Mouse (Mus musculus) erythroblast, embryonic 14.5 days (primary cell): ENCODE results near the gene Slc22a20. TPM values are rescaled to one million over a fixed set of nuclear protein-coding genes. Genes with fewer than 3 reads are reported as not detected.

Experiments
- H3K27me3 ChIP-seq: 2 replicates; pipeline ENCODE4 v1.6.1; 2012; ENCODE audit warnings: inconsistent platforms; ENCODE audit not compliant: control insufficient read depth
- H3K36me3 ChIP-seq: 2 replicates; pipeline ENCODE4 v1.6.1; 2012; ENCODE audit warnings: mild to moderate bottlenecking, inconsistent platforms; ENCODE audit not compliant: control insufficient read depth
- H3K4me1 ChIP-seq: 2 replicates; pipeline ENCODE4 v1.6.1; 2012; ENCODE audit warnings: inconsistent platforms; ENCODE audit not compliant: control insufficient read depth
- H3K4me3 ChIP-seq: replicated peaks from 2 replicates; pipeline ENCODE3; 2012; ENCODE audit warnings: moderate library complexity, mild to moderate bottlenecking, inconsistent platforms
- H3K9me3 ChIP-seq: 2 replicates; pipeline ENCODE4 v1.6.1; 2012; ENCODE audit warnings: low read length, inconsistent platforms, mixed read lengths; ENCODE audit not compliant: control insufficient read depth
- GATA1 ChIP-seq: IDR thresholded peaks from 2 replicates; pipeline ENCODE4 v1.6.1; 2012; ENCODE audit warnings: low read length, inconsistent platforms, mixed read lengths
- TAL1 ChIP-seq: IDR thresholded peaks from 3 replicates; pipeline ENCODE4 v1.6.1; 2012; ENCODE audit warnings: low read length, inconsistent platforms, mixed read lengths
- polyA plus RNA-seq: library from polyadenylated mRNA; stranded (reverse); fragments of >175 nt; gene quantifications from 2 replicates; pipeline ENCODE4 v1.2.3, GENCODE M21; 2012

The Slc22a20 gene
- polyA plus RNA-seq, 1 experiment, result not detected

DNA sequence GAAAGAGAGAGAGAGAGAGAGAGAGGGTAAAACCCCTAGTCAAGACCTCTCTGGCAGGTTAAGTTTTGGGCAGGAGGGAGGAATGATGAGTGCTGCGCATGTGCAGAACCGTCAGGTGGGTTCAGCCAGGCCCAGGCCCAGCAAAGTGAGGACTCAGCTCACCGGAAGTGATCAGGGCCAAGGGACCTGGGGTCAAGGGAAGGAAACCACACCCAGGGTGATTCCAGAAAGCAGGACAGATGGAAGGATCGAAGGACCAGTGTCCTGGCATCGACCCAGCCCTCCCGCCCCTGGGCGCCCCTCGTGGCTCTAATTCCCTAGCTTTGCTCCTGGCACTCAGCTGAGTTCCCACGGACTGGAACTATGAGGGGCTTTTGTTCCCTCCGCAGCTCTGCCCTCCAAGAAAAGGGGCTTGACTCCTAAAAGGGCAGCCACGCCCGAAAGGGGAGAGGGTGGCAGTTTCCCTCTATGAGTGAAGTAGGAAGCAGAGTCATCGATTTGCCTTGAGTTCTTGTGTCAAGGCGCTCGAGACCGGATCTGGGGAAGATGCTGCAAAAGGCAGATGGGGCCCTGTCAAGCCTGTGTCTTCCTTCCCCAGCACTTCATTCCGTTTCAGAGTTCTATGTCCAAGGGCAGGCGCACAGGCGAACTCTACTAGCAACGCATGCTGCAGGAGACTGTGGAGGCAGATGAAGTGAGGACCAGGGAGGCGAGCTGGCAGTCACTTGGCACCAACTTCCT lies 48.7 kb downstream of the Slc22a20 start:
- no peak overlapping the region for H3K4me3 ChIP-seq
- H3K4me1 ChIP-seq, result peaks cover 45% of the 10 kb centered on the region
- H3K27me3 ChIP-seq, result peaks cover 45% of the 10 kb centered on the region
- TF ChIP-seq TAL1 (no peak), GATA1 (no peak)
- 0 out of 2 replicates have a peak, but pooled peaks cover 2% of the 10 kb centered on the region for H3K9me3 ChIP-seq
- H3K36me3 ChIP-seq, result peaks cover 43% of the 10 kb centered on the region

DNA sequence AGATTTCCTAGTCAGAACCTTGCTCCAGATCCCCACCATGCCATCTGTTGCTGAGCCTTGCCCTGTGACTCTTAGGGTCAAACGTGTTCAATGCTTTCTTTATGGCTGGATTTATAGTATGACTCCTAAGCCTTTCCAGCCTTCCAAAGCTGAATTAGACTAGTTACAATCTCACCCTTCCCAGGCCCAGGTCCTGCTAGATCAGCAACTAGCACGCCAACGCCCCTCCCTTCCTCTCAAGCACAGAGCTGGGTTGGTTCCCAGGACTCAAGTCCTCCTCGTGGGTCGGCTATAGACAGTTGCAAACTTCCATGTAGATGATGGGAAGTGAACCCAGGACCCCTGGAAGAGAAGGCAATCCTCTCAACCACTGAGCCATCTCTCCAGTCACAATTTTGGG lies 50.3 kb downstream of the Slc22a20 start:
- Histone ChIP-seq H3K36me3 (peaks cover 27% of the 10 kb centered on the region), H3K4me3 (no peak overlapping the region), H3K27me3 (peaks cover 55% of the 10 kb centered on the region), H3K9me3 (0 out of 2 replicates have a peak, but pooled peaks cover 2% of the 10 kb centered on the region), H3K4me1 (peaks cover 45% of the 10 kb centered on the region)
- TF ChIP-seq GATA1, result no peak
- no peak for TF ChIP-seq TAL1

DNA sequence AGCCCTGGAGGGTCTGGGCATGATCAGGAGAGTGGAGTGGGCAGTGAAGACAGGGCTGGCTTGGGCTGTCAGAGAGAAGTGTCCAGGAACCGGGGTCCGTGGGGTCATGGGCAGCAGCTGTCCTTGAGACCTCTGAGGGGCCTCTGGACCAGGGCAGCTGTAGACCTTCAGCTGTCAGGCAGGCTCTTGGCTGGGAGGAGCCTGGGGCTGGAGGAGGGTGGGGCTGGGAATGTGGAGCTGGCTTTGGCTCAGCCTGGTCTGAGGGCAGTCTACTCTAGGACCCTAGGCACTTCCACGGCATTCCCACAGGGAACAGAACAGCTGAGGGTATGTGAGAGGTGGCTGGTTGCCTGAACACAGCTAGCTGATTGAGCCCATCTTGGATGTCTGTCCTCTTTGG lies 50.7 kb downstream of the Slc22a20 start:
- no peak for TF ChIP-seq TAL1
- no peak for TF ChIP-seq GATA1

DNA sequence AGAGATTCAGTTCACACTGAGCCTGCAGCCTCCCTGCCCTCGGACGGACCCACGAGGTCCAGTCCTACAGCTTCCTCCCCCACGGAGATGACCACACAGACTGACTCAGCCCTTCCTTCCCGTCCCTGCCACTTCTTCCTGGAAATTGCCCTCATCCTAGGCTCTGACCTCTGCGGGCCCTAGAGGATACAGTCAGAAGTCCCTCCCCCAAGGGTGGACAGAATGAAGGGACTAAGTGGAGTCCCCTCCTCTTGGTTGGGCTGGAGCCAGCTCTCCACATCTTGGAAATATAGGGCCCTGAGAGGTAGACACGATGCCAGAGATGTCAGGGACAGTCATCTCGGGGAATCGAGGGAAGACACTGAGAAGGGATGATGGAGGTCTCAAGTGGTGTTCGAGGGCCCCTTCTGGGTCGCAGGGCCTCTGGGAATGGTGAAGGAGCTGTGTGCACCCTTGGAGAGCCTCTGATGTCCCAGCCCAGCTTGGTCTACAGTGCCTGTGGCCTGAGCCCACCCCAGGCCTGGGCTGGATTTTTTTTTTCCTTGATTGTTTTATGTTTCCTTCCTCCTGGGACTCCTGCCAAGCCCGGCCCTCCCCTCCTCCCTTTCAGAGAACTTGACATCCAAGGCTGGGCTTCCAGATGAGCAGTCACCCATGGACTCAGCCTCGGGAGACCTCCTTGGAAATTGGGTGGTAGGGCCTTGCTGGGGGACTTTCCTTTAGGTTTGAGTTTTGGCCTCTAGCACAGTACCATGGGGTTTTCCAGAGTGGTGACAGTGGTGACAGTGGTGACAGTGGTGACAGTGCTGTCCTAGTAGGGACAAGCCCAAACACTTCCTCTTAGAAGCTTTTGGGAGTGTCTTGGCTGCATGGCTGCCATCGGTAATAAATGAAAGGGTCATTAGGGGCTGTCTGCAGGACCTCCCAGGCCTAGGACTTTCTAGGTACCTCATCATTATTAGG lies 56.0 kb downstream of the Slc22a20 start:
- H3K4me3 ChIP-seq, result no peak overlapping the region
- TF ChIP-seq GATA1 (no peak), TAL1 (no peak)
- H3K4me1 ChIP-seq, result peaks cover 8% of the 10 kb centered on the region
- H3K36me3 ChIP-seq, result no peaks in the 10 kb centered on the region
- peaks cover 83% of the 10 kb centered on the region for H3K27me3 ChIP-seq
- H3K9me3 ChIP-seq, result no peaks in the 10 kb centered on the region

More for the DNA sequence above, 50.7 kb downstream of the Slc22a20 start:
- no peak overlapping the region for H3K4me3 ChIP-seq
- H3K36me3 ChIP-seq, result peaks cover 23% of the 10 kb centered on the region
- H3K9me3 ChIP-seq, result 0 out of 2 replicates have a peak, but pooled peaks cover 2% of the 10 kb centered on the region
- peaks cover 45% of the 10 kb centered on the region for H3K4me1 ChIP-seq
- H3K27me3 ChIP-seq, result peaks cover 59% of the 10 kb centered on the region

DNA sequence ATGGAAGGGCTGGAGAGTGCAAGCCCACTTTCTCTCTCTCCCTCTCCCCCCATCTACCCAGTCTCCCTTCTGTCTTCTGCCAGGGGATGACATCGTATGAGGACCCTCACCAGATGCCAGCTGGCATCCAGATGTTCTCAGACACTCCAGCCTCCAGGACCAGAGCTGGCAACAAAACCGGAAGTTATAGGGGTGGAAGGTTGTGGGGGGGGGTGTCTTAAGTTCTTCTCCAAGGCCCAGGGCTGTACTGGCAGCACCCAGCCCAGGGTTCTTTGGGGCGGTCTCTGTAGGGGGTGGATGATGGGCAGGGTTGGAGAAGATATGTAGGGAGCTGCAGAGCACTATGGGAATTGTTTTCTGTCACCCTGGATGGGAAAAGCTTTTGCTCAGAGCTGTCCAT lies 57.4 kb downstream of the Slc22a20 start:
- Histone ChIP-seq H3K9me3 (no peaks in the 10 kb centered on the region), H3K27me3 (peaks cover 71% of the 10 kb centered on the region), H3K4me1 (peaks cover 21% of the 10 kb centered on the region), H3K36me3 (no peaks in the 10 kb centered on the region), H3K4me3 (no peak overlapping the region)
- TF ChIP-seq TAL1, result no peak
- TF ChIP-seq GATA1, result no peak

DNA sequence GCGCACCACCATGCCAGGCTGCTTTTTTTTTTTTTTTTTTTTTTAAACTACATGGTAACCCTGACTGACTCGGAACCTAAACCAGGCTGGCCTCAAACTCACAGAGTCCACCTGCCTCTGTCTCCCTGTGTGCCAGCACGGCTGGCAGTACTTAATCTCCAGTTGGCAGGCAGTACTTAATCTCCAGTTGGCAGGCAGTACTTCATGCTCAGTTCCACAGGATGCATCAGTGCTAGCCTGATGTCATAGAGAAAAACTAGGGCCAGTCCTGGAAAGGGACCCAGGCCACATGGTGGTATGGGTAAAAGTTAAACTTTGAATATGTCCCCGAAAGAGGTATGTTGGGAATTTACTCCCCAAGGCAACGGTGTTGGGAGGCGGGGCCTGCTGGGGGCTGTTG lies 57.8 kb downstream of the Slc22a20 start:
- no peak for TF ChIP-seq GATA1
- no peak for TF ChIP-seq TAL1
- Histone ChIP-seq H3K4me1 (peaks cover 25% of the 10 kb centered on the region), H3K27me3 (peaks cover 68% of the 10 kb centered on the region), H3K9me3 (no peaks in the 10 kb centered on the region), H3K4me3 (no peak overlapping the region), H3K36me3 (no peaks in the 10 kb centered on the region)

DNA sequence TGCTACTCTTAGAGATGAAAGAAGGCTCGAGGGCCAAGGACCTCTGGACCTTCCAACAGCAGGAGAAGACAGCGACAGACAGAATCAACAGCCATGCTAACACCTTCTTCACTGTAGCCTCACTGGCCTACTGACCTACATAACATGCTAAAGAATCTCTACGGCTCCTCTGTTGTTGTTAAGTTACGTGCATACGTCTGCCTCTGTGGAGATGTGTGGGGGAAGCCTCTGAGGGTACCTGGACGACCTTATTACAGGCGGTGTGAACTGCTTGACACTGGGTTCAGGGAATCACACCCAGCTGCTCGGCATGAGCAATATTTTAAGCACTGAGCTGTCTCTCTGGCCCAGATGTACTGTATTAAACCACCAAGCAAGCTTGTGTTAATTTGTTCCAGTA lies 58.4 kb downstream of the Slc22a20 start:
- peaks cover 63% of the 10 kb centered on the region for H3K27me3 ChIP-seq
- peaks cover 31% of the 10 kb centered on the region for H3K4me1 ChIP-seq
- no peak overlapping the region for H3K4me3 ChIP-seq
- no peaks in the 10 kb centered on the region for H3K36me3 ChIP-seq
- no peaks in the 10 kb centered on the region for H3K9me3 ChIP-seq
- TF ChIP-seq TAL1 (no peak), GATA1 (no peak)

DNA sequence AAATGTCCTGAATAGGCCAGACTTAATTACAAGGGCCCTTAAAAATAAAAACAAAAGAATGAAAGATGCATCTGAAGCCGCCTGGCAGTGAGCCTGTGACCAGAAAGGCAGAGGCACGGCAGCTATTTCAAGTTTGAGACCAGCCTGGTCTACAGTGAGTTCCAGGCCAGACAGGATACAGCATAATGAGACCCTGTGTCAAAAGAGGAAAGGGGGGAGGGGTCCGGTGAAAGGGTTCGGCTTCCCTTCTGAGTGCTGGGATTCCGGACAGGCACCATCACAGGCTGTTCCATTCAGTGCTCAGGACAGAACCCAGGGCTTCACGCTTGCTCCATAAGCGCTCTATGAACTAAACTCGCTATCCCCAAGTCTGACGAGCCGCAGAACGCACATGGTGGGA lies 58.9 kb downstream of the Slc22a20 start:
- no peaks in the 10 kb centered on the region for H3K36me3 ChIP-seq
- TF ChIP-seq TAL1, result no peak
- no peak for TF ChIP-seq GATA1
- H3K9me3 ChIP-seq, result no peaks in the 10 kb centered on the region
- H3K4me3 ChIP-seq, result no peak overlapping the region
- H3K4me1 ChIP-seq, result peaks cover 36% of the 10 kb centered on the region
- H3K27me3 ChIP-seq, result peaks cover 61% of the 10 kb centered on the region

DNA sequence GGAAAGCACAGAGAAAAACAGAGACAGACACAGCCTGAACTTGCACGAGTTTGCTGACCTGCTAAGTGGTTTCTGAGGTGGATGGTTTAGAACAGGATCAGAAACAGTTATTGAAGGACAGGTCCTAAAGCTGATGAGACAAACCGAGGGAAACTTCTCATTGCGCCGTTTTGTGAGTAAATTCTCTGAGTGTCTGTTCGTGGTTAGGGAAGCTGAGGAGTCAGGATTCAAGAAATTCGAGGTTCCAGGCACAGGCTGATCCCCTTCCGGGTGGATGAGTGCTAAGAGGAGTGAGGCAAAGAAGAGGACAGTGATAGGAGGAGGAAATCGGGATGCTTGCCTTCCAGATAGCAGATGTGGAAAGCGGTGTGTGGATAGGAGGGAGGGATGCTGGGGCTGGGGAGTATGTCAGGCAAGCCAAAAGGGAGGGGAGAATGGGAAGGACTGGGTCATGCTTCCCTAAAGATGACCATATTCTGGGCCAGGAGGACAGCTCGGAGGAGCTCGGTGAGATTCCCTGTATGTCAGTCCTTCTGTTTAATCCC lies 60.6 kb downstream of the Slc22a20 start:
- Histone ChIP-seq H3K4me3 (no peak overlapping the region), H3K9me3 (no peaks in the 10 kb centered on the region), H3K27me3 (peaks cover 51% of the 10 kb centered on the region), H3K4me1 (peaks cover 47% of the 10 kb centered on the region), H3K36me3 (no peaks in the 10 kb centered on the region)
- TF ChIP-seq TAL1 (no peak), GATA1 (no peak)
